Mouse (Mus musculus) lung, postnatal 0 days (tissue): ENCODE measurements around the gene Chdh. TPM values are rescaled to one million over a fixed set of nuclear protein-coding genes. Genes with fewer than 3 reads are reported as not detected.
A peak's percentile ranks its signal among the peaks of the same experiment; 100 is the strongest.

ENCODE experiments used
- ATAC-seq: fragments of 200-750 bp; cut with Nextera tagmentation; 2 replicates; pipeline ENCODE4 v1.8.0; 2017; ENCODE audit warnings: moderate library complexity
- DNase-seq: peaks from one replicate; pipeline ENCODE4 v3.0.0-alpha.2; 2016; ENCODE audit warnings: low spot score
- H3K27ac ChIP-seq: fragments of 300-500 bp; sonication (generic); 2 replicates; pipeline ENCODE4 v1.5.1; 2014; ENCODE audit warnings: antibody characterized with exemption, mild to moderate bottlenecking, low read length, mixed read lengths
- H3K27me3 ChIP-seq: fragments of 300-500 bp; sonication (generic); replicated peaks from 2 replicates; pipeline ENCODE4 v1.6.1; 2014; ENCODE audit warnings: low read length, mixed read lengths; ENCODE audit not compliant: insufficient read depth
- H3K36me3 ChIP-seq: fragments of 300-500 bp; sonication (generic); 2 replicates; pipeline ENCODE4 v1.6.1; 2014; ENCODE audit warnings: low read length, mixed read lengths; ENCODE audit not compliant: insufficient read depth
- H3K4me1 ChIP-seq: fragments of 300-500 bp; sonication (generic); 2 replicates; pipeline ENCODE4 v1.6.1; 2014; ENCODE audit warnings: antibody characterized with exemption, low read depth, low read length, mixed read lengths; ENCODE audit not compliant: insufficient read depth
- H3K4me2 ChIP-seq: fragments of 300-500 bp; sonication (generic); replicated peaks from 2 replicates; pipeline ENCODE4 v1.6.1; 2014; ENCODE audit warnings: low read depth, mild to moderate bottlenecking, low read length, moderate library complexity, mixed read lengths
- H3K4me3 ChIP-seq: fragments of 300-500 bp; sonication (generic); 2 replicates; pipeline ENCODE4 v1.5.1; 2014; ENCODE audit warnings: low read depth, low read length
- H3K9ac ChIP-seq: fragments of 300-500 bp; sonication (generic); replicated peaks from 2 replicates; pipeline ENCODE4 v1.6.1; 2014; ENCODE audit warnings: low read depth, mild to moderate bottlenecking
- H3K9me3 ChIP-seq: fragments of 300-500 bp; sonication (generic); 2 replicates; pipeline ENCODE4 v1.6.1; 2016; ENCODE audit warnings: low read length, mixed read lengths
- CTCF ChIP-seq: IDR thresholded peaks from 2 replicates; pipeline ENCODE4 v1.5.1; 2016; ENCODE audit warnings: antibody characterized with exemption, mild to moderate bottlenecking
- EP300 ChIP-seq: IDR thresholded peaks from 2 replicates; pipeline ENCODE4 v1.6.1; 2016; ENCODE audit warnings: antibody characterized with exemption, mild to moderate bottlenecking, control low read depth
- WGBS: fragments of 180-500 bp; shearing (Covaris S2); extraction: QIAGEN DNeasy Blood & Tissue Kit; methylation state at CpG from one replicate; pipeline ENCODE4 v1.1.7; 2014; 5-methylcytosine and 5-hydroxymethylcytosine counted together
- polyA plus RNA-seq: library from polyadenylated mRNA; unstranded; fragments of >200 nt; fragmentation: Nextera tagmentation; extraction: Ambion mirVana; gene quantifications from 2 replicates; pipeline ENCODE4 v1.2.1, GENCODE M21; 2015

The Chdh gene
- polyA plus RNA-seq, 1 experiment from 2014 or later = 0.80 TPM

GRCm38 (mm10) chr14:30045704-30046220 is 36.9 kb downstream of the Chdh start:
- no peak for TF ChIP-seq EP300
- no peak for TF ChIP-seq CTCF
- H3K36me3 ChIP-seq = no peaks in the 10 kb centered on the region
- no peak overlapping the region for H3K9ac ChIP-seq
- no peak overlapping the region for H3K4me2 ChIP-seq
- no peak overlapping the region for H3K4me3 ChIP-seq
- no peaks in the 10 kb centered on the region for H3K4me1 ChIP-seq
- WGBS = 74% methylated on average over 8 of the region's 8 CpGs
- no peak overlapping the region for H3K27ac ChIP-seq
- ATAC-seq = no peak
- H3K9me3 ChIP-seq = no peaks in the 10 kb centered on the region
- H3K27me3 ChIP-seq = no peaks in the 10 kb centered on the region
- DNase-seq = no peak

- TF ChIP-seq CTCF (no peak), EP300 (no peak)
- 91% methylated on average over 4 of the region's 4 CpGs for WGBS
- no peak overlapping the region for H3K4me2 ChIP-seq
- H3K27me3 ChIP-seq = no peaks in the 10 kb centered on the region
- no peak overlapping the region for H3K27ac ChIP-seq
- H3K9ac ChIP-seq = no peak overlapping the region
- DNase-seq (no peak), ATAC-seq (no peak)
- H3K36me3 ChIP-seq = no peaks in the 10 kb centered on the region
- no peak overlapping the region for H3K4me3 ChIP-seq
- H3K9me3 ChIP-seq = no peaks in the 10 kb centered on the region
- no peaks in the 10 kb centered on the region for H3K4me1 ChIP-seq
Measured at GRCm38 (mm10) chr14:30046976-30047375, 38.2 kb downstream of the Chdh start.

- TF ChIP-seq CTCF (peak; percentile 37), EP300 (no peak)
- Histone ChIP-seq H3K27ac (no peak overlapping the region), H3K4me3 (no peak overlapping the region)
Measured at GRCm38 (mm10) chr14:30048049-30048448, 39.2 kb downstream of the Chdh start.

GRCm38 (mm10) chr14:30050280-30050679 is 41.5 kb downstream of the Chdh start:
- DNase-seq (no peak), ATAC-seq (no peak)
- 88% methylated on average over 8 of the region's 8 CpGs for WGBS
- Histone ChIP-seq H3K4me1 (no peaks in the 10 kb centered on the region), H3K27ac (no peak overlapping the region), H3K9me3 (no peaks in the 10 kb centered on the region), H3K4me2 (no peak overlapping the region), H3K36me3 (no peaks in the 10 kb centered on the region), H3K9ac (no peak overlapping the region), H3K4me3 (no peak overlapping the region), H3K27me3 (no peaks in the 10 kb centered on the region)
- TF ChIP-seq CTCF = no peak

More at GRCm38 (mm10) chr14:30048049-30048448, 39.2 kb downstream of the Chdh start:
- DNase-seq = no peak
- Histone ChIP-seq H3K27me3 (no peaks in the 10 kb centered on the region), H3K9me3 (no peaks in the 10 kb centered on the region), H3K4me1 (no peaks in the 10 kb centered on the region), H3K4me2 (no peak overlapping the region), H3K36me3 (no peaks in the 10 kb centered on the region), H3K9ac (no peak overlapping the region)
- ATAC-seq = no peak
- WGBS = 69% methylated on average over 3 of the region's 3 CpGs

- DNase-seq (no peak), ATAC-seq (no peak)
- Histone ChIP-seq H3K36me3 (no peaks in the 10 kb centered on the region), H3K4me2 (no peak overlapping the region), H3K4me1 (no peaks in the 10 kb centered on the region), H3K9ac (no peak overlapping the region), H3K4me3 (no peak overlapping the region), H3K27me3 (no peaks in the 10 kb centered on the region), H3K9me3 (no peaks in the 10 kb centered on the region), H3K27ac (no peak overlapping the region)
- TF ChIP-seq EP300 = no peak
- TF ChIP-seq CTCF = no peak
- WGBS = 51% methylated on average over 7 of the region's 7 CpGs
Measured at GRCm38 (mm10) chr14:30054922-30055321, 46.1 kb downstream of the Chdh start.

- ATAC-seq (peak; percentile 80), DNase-seq (peak; percentile 29)
- no peaks in the 10 kb centered on the region for H3K27me3 ChIP-seq
- no peaks in the 10 kb centered on the region for H3K36me3 ChIP-seq
- H3K27ac ChIP-seq = no peak overlapping the region
- TF ChIP-seq EP300 (no peak), CTCF (no peak)
- no peak overlapping the region for H3K4me3 ChIP-seq
- no peaks in the 10 kb centered on the region for H3K4me1 ChIP-seq
- H3K9ac ChIP-seq = no peak overlapping the region
- H3K9me3 ChIP-seq = no peaks in the 10 kb centered on the region
- 50% methylated on average over 13 of the region's 13 CpGs for WGBS
- H3K4me2 ChIP-seq = no peak overlapping the region
Measured at GRCm38 (mm10) chr14:30056031-30056766, 47.4 kb downstream of the Chdh start.
